Mouse (Mus musculus) liver, embryonic 14.5 days (tissue): ENCODE results near the gene Ifitm2. TPM values are rescaled to one million over a fixed set of nuclear protein-coding genes. Genes with fewer than 3 reads are reported as not detected.
A peak's percentile ranks its signal among the peaks of the same experiment; 100 is the strongest.

Source experiments
- ATAC-seq: fragments of 200-750 bp; cut with Nextera tagmentation; 2 replicates; pipeline ENCODE4 v1.8.0; 2017; ENCODE audit warnings: moderate number of reproducible peaks, mild to moderate bottlenecking, moderate library complexity; ENCODE audit not compliant: insufficient read depth
- DNase-seq, 3 experiments: peaks; one replicate each; pipeline ENCODE4 v3.0.0-alpha.2; 2012 to 2013; ENCODE audit warnings: low read depth in 3 of 3, low spot score in 3 of 3
- H3K27ac ChIP-seq: fragments of 300-500 bp; sonication (generic); 2 replicates; pipeline ENCODE4 v1.5.1; 2014; ENCODE audit warnings: moderate library complexity, mild to moderate bottlenecking, control low read depth, inconsistent platforms
- H3K27me3 ChIP-seq: fragments of 300-500 bp; sonication (generic); 2 replicates; pipeline ENCODE4 v1.6.1; 2014; ENCODE audit warnings: mild to moderate bottlenecking, low read length, moderate library complexity; ENCODE audit not compliant: control insufficient read depth, insufficient read depth
- H3K36me3 ChIP-seq: fragments of 300-500 bp; sonication (generic); replicated peaks from 2 replicates; pipeline ENCODE4 v1.6.1; 2014; ENCODE audit warnings: low read depth; ENCODE audit not compliant: control insufficient read depth, insufficient read depth
- H3K4me1 ChIP-seq, 2 experiments: fragments of 200-500 bp in 1 of 2; fragments of 300-500 bp in 1 of 2; sonication (generic) in 1 of 2; replicated peaks; 2 replicates each; pipeline ENCODE4 v1.6.1; 2012 to 2014; ENCODE audit warnings: antibody characterized with exemption in 1 of 2, inconsistent platforms in 1 of 2, low read length in 1 of 2; ENCODE audit not compliant: control insufficient read depth in 2 of 2, insufficient read depth in 2 of 2
- H3K4me2 ChIP-seq: fragments of 300-500 bp; sonication (generic); 2 replicates; pipeline ENCODE4 v1.6.1; 2014; ENCODE audit warnings: low read depth, mild to moderate bottlenecking, control low read depth, moderate library complexity
- H3K4me3 ChIP-seq, 2 experiments: fragments of 200-500 bp in 1 of 2; fragments of 300-500 bp in 1 of 2; sonication (generic) in 1 of 2; 2 replicates each; pipeline ENCODE4 v1.5.1; 2012 to 2014; ENCODE audit warnings: low read depth in 2 of 2, low read length in 2 of 2, mild to moderate bottlenecking in 2 of 2, control low read depth in 1 of 2, inconsistent platforms in 1 of 2, moderate library complexity in 1 of 2; ENCODE audit not compliant: insufficient read depth in 1 of 2
- H3K9ac ChIP-seq: fragments of 300-500 bp; sonication (generic); replicated peaks from 2 replicates; pipeline ENCODE4 v1.6.1; 2014; ENCODE audit warnings: mild to moderate bottlenecking, control low read depth, moderate library complexity
- H3K9me3 ChIP-seq: fragments of 300-500 bp; sonication (generic); 2 replicates; pipeline ENCODE4 v1.6.1; 2016; ENCODE audit warnings: low read length, mixed read lengths; ENCODE audit not compliant: control insufficient read depth
- CTCF ChIP-seq: IDR thresholded peaks from 2 replicates; pipeline ENCODE4 v1.5.1; 2016; ENCODE audit warnings: antibody characterized with exemption, low read depth, control low read depth
- EP300 ChIP-seq: IDR thresholded peaks from 2 replicates; pipeline ENCODE4 v1.6.1; 2016; ENCODE audit warnings: antibody characterized with exemption, low read depth
- WGBS: fragments of 180-500 bp; shearing (Covaris S2); extraction: QIAGEN DNeasy Blood & Tissue Kit; methylation state at CpG from one replicate; pipeline ENCODE4 v1.1.7; 2014; ENCODE audit not compliant: insufficient replicate concordance; 5-methylcytosine and 5-hydroxymethylcytosine counted together
- polyA plus RNA-seq, 2 experiments: library from polyadenylated mRNA; depleted of rRNA in 1 of 2; stranded (reverse) in 1 of 2; unstranded in 1 of 2; fragments of >200 nt; fragmentation: Nextera tagmentation in 1 of 2; extraction: Ambion mirVana in 1 of 2; gene quantifications; 2 replicates each; pipeline versions ENCODE4 v1.2.1 to v1.2.3; 2012 to 2014

The Ifitm2 gene
- polyA plus RNA-seq (2012; rRNA removed) (217 and 258 TPM in 2 replicates), polyA plus RNA-seq (2014; fragmentation: Nextera tagmentation; extraction: Ambion mirVana) (405 and 432 TPM in 2 replicates)

- no peaks in the 10 kb centered on the region for H3K36me3 ChIP-seq
- H3K9ac ChIP-seq, result no peak within 1 kb of the TSS; the same call in none of the 2 replicates
- no peaks in the 10 kb centered on the region for H3K27me3 ChIP-seq
- H3K4me1 ChIP-seq, result peaks cover 3 to 16% of the 10 kb centered on the region in 2 experiments; a peak in 3 of 4 replicates
- H3K27ac ChIP-seq, result peak within 1 kb of the TSS; percentile 22
- peak; percentile 71 for ATAC-seq
- TF ChIP-seq CTCF, result no peak
- no peak for TF ChIP-seq EP300
- H3K4me3 ChIP-seq, result peak within 1 kb of the TSS; percentile 51 to 86
- 15% methylated on average over 11 of the region's 11 CpGs for WGBS
- no peaks in the 10 kb centered on the region for H3K9me3 ChIP-seq
- peak within 1 kb of the TSS; percentile 63 for H3K4me2 ChIP-seq
- DNase-seq, result peak; percentile 44 to 50 (median 48)
These were observed at the start of gene Ifitm2, which contains the start of gene Gm45717 for GRCm38 (mm10) chr7:140955758-140956555. TSS of gene Ifitm2 (minus strand) at chr7:140955987. TSS of gene Gm45717 (minus strand) at chr7:140955937.

- TF ChIP-seq EP300 (no peak), CTCF (no peak)
- DNase-seq (no peak), ATAC-seq (no peak)
- Histone ChIP-seq H3K9me3 (no peaks in the 10 kb centered on the region), H3K4me1 (peaks cover 0 to 1% of the 10 kb centered on the region in 2 experiments; a peak in 1 of 4 replicates), H3K36me3 (no peaks in the 10 kb centered on the region), H3K27me3 (no peaks in the 10 kb centered on the region; the same call in 1 of the 2 replicates), H3K27ac (no peak overlapping the region), H3K9ac (no peak overlapping the region), H3K4me3 (no peak overlapping the region), H3K4me2 (no peak overlapping the region)
- WGBS, result 61% methylated on average over 5 of the region's 5 CpGs
These were observed 47.6 kb upstream of the Ifitm2 start for GRCm38 (mm10) chr7:141003248-141004010.

DNA sequence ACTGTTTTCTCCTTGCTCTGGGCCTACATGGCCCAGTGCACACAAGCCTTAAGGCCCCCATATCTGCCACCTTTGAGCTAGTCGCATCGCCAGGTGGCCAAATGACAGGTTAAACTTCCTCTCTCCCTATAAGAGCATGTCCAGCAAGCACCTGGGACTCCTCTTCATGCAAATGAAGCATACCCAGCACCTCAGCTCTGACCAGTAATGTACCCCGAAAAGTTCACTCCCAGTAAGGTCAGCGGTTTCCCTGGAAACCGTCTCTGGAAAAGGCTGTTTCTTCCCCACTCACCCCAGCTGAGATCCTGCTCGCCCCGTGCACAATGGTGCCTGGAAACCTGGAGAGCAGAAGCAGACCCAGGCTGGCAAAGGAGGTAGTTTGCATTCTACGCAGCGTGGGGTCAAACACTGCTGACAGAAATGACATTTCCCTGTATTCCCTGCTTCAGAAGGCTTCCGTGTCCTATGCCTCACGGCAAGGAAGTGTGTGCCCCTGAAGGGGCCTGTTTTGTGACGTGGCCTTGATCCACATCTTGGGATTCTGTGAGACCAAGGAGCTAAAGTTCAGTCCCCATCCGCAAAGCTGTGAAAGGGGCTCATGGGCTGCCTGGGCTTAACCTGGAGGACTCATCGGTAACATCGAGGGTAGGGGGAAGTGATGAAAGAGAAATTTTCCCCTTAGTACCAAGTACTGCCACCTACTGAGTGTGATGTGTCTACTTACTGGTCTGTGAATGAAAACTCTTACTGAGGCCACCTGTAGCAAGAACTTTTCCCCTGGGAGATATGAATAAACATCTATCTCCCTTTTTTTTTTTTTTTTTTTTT lies 45.3 kb upstream of the Ifitm2 start:
- WGBS, result 67% methylated on average over 15 of the region's 15 CpGs
- no peak overlapping the region for H3K9ac ChIP-seq
- 0 out of 4 replicates have a peak, but pooled peaks cover 0 to 1% of the 10 kb centered on the region in 2 experiments for H3K4me1 ChIP-seq
- DNase-seq (no peak), ATAC-seq (no peak)
- no peak for TF ChIP-seq CTCF
- TF ChIP-seq EP300, result no peak
- H3K27ac ChIP-seq, result no peak overlapping the region
- no peaks in the 10 kb centered on the region for H3K27me3 ChIP-seq
- no peak overlapping the region for H3K4me3 ChIP-seq
- no peaks in the 10 kb centered on the region for H3K36me3 ChIP-seq
- H3K9me3 ChIP-seq, result no peaks in the 10 kb centered on the region
- no peak overlapping the region for H3K4me2 ChIP-seq

GRCm38 (mm10) chr7:140998853-140999700 lies 43.3 kb upstream of the Ifitm2 start:
- TF ChIP-seq EP300, result no peak
- no peak for TF ChIP-seq CTCF
- no peak for DNase-seq
- WGBS, result 49% methylated on average over 11 of the region's 11 CpGs
- H3K4me2 ChIP-seq, result no peak overlapping the region
- no peak overlapping the region for H3K4me3 ChIP-seq
- H3K9me3 ChIP-seq, result no peaks in the 10 kb centered on the region
- no peak for ATAC-seq
- no peaks in the 10 kb centered on the region for H3K36me3 ChIP-seq
- 0 out of 4 replicates have a peak, but pooled peaks cover 0 to 1% of the 10 kb centered on the region in 2 experiments for H3K4me1 ChIP-seq
- H3K27ac ChIP-seq, result no peak overlapping the region
- H3K27me3 ChIP-seq, result no peaks in the 10 kb centered on the region
- no peak overlapping the region for H3K9ac ChIP-seq
